Mouse (Mus musculus) megakaryocyte progenitor cell, adult 5-6 weeks (primary cell): ENCODE measurements at regions not wholly inside any gene's neighbourhood (a gene's known extent, or its start where the extent isn't known, plus 50 kb on each side); places are given as distances from the start of the nearest gene placed in this dataset.

Experiments
- ATAC-seq: replicated peaks from 2 replicates; pipeline ENCODE4 v1.8.0; 2016; ENCODE audit warnings: mild to moderate bottlenecking, moderate TSS enrichment, inconsistent platforms; ENCODE audit not compliant: poor library complexity

- ATAC-seq, result no peak
These were observed 118.4 kb downstream of the Gnat3 start for GRCm38 (mm10) chr5:18080761-18081160.

- no peak for ATAC-seq
These were observed 119.9 kb downstream of the Gnat3 start for GRCm38 (mm10) chr5:18082219-18082618.

- ATAC-seq, result no peak
These were observed 121.4 kb downstream of the Gnat3 start for GRCm38 (mm10) chr5:18083789-18084188.

- no peak for ATAC-seq
These were observed 123.1 kb downstream of the Gnat3 start for GRCm38 (mm10) chr5:18085456-18085855.

- ATAC-seq, result peak; percentile 94
These were observed 125.6 kb downstream of the Gnat3 start for GRCm38 (mm10) chr5:18087919-18088445.

- no peak for ATAC-seq
These were observed 127.6 kb downstream of the Gnat3 start for GRCm38 (mm10) chr5:18089956-18090355.

GRCm38 (mm10) chr5:18114905-18115689 is 152.7 kb downstream of the Gnat3 start:
- no peak for ATAC-seq

- no peak for ATAC-seq
These were observed 173.7 kb downstream of the Gnat3 start for GRCm38 (mm10) chr5:18135794-18136678.

- no peak for ATAC-seq
These were observed 175.2 kb downstream of the Gnat3 start for GRCm38 (mm10) chr5:18137450-18138061.

GRCm38 (mm10) chr5:18152241-18152640 is 189.9 kb downstream of the Gnat3 start:
- ATAC-seq, result no peak

GRCm38 (mm10) chr5:18153703-18154102 is 191.4 kb downstream of the Gnat3 start:
- ATAC-seq, result no peak

GRCm38 (mm10) chr5:18163515-18163914 is 196.6 kb downstream of the Gnai1 start:
- no peak for ATAC-seq

- no peak for ATAC-seq
These were observed 182.3 kb downstream of the Gnai1 start for GRCm38 (mm10) chr5:18177810-18178209.

GRCm38 (mm10) chr5:18211395-18212057 is 148.6 kb downstream of the Gnai1 start:
- ATAC-seq, result no peak
